Mouse (Mus musculus) ovary, postnatal 10 days (tissue): ENCODE measurements around the gene Rgp1.
"Not testable (repeated sequence)": the region's sequence is repeated elsewhere in the genome, so short reads cannot be mapped to it uniquely, and the experiment has no call there.

ENCODE experiments used
- DNase-seq: peaks from one replicate; pipeline ENCODE4 v3.0.0; 2022; ENCODE audit warnings: low spot score

Rgp1 gene

DNA sequence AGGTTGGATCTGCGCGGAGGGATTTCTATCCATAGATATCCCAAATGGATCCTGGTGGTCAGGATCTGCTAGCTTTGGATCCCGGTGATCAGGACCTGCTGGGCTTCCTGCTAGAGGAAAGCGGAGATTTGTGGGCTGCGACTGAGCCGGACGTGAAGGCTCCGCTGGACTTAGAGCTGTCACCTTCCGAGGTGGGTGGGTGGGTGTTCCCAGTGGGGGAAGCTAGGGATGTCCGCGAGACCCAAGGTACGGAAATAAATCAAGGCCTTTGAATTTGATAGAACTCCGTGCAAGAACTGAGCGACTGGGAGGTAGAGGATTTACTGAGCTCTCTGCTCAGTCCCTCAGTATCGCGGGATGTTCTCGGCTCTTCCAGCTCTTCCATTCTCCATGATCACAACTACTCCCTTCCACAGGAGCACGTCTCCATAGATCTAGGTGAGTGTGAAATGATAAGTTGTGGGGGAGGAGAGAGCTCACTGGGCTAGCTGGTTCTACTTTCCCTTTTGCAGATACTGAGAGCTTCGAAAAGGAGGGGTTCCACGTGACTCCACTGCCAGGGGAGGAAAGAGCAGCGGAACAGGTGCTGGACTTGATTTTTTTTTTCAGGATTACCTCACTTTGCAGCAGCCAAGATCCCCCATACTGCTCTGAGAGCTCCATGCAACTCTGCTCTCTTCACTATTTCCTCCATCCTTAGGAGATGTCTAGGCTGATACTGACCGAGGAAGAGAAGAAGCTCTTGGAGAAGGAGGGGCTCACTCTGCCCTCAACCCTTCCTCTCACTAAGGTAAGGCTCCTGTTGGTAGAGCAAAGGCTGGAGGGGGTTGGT, 15.5 kb upstream of the Rgp1 start:
- DNase-seq, result no peak

DNA sequence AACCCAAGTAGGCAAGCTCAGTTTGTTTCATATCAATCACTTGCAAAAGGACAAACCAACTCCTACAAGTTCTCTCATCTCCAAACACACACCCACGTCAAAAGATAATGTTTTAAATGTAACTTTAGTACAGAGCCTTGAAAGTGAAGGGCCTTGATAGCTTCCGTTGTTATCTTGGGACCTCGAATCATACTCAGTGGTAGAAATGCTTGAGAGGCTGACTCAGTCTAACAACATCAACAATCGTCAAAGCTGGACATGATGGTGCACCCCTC, 15.0 kb upstream of the Rgp1 start:
- no peak for DNase-seq

DNA sequence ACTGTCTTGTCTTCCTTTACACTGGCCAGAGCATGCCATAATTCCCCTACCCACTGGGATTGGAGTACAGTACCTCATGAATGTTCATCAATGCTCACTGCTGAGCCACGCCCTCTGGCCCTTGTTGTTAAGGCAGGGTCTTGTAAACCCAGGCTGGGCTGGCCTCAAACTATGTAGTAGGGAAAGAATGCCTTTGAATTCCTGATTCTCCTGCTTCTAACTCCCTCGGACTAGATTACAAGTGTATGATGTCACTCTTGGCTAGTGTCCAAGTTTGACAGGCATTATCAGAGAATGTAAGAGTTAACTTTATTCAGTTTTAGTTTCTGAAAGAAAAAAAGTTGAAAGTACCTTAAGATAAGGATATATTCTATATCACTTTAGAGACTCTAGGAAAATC, 14.3 kb upstream of the Rgp1 start:
- DNase-seq, result no peak

DNA sequence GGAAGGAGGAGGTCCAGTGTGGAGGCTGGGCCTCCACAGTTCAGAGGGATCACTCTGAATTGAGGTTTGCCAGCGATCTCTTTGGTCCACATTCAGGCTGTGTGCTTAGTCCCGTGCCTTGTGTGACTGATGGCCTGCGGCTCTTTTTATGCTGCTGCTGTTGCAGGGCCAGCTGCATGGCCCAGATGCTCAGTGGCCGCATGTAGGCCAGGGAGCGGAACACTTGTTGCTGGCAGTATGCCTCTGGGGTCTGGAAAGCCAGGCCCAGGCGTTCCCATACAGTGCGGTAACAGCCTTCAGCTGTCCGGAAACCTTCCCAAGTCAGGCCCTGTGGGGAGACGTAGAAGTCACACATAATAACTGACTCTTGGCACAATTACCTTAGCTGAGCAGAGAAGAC, 11.4 kb upstream of the Rgp1 start:
- no peak for DNase-seq

DNA sequence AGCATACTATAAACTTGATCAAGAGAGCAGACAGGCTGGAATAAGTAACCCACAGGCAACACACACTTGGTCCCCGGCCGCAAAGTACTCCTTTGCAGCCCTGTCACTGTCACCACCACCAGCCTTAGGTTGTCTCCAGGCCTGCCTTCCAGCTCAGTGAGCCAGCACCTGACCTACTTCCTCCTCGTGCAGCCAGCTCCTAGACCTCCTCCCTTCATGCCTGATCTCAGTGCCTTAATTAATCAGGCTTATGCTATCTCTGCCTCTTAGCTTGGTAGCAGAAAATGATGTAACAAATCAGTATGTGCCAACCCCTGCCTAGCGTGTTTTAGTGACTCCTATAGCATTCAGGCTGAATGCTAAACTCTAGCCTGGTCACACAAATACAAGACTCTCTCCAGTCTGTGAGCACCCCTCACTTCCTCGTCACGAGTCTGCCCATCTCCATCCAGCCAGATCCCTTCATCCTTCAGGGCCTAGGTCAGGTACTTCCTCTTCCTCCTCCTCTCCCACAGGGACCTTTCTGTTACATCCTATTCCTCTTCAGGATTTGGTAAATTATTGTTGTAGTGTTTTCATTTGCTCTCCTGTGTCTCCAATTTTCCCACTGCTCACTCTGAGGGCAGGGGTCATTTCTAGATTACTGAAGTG, 7.0 kb upstream of the Rgp1 start:
- DNase-seq, result no peak

DNA sequence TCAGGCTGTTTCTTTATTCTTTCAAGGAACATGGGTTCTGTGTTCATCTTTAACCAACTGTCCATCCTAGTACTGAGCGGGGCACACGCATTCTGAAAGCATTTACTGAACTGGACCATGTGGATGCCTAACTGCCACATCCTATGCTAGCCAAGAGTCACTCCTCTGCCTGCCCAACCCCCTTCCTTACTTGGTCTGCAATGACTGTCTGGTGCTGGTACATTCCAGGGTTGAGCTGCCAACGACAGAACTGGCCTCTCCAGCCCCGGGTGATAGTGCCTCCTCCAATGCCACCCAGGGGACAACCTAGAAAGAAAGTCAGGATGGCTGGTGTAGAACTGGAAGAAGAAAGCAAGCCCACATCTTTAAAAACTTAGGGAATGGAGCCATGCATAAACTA, 5.0 kb upstream of the Rgp1 start:
- no peak for DNase-seq

DNA sequence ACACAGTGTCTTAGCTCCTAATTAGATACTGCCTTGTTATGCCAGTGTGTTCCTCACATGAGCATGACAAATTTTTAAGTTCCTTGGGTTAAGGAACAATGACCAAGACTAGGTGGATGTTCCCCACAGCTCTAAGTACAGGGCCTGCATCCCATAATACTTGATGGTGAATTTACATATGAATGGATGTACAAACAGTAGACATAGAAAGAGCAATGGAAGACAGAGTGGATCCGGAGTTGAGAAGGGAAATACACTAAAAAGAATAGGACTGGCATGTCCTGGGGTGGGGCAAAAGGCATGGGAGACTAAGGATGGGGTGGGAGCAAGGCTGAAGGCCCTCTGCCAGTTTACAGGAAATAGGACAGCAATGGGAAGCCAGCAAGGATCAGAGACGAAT, 3.2 kb upstream of the Rgp1 start:
- DNase-seq, result no peak

DNA sequence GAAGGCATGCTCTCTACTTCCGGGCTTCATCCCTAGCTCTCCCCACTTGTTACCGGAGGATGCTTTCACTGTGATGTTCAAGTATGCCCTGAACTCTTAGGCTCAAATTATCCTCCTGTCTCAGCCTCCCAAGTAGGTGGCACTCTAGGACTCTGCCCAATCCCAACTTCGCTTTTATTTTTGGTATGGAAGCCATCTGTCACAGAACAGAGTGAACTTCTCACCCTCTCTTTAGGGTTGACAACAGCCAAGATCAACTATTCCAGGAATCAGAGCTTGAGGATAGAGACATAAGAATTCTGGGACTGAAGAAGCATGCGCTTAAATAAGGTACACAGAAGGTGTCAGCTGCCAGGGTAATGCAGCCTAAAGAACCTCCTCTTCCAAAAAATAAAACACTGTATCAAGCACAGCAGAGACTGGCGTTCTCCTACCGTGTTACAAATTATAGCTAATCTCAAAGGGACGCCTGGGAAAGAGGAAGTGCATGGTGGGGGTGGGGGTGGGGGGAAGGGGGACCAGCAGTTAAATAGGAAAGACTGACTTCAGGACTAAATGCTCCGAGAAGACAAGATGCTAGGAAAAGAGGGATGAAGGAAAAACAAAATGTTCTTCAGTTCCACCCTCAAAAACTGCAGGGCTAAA, 1.2 kb upstream of the Rgp1 start:
- no peak for DNase-seq

DNA sequence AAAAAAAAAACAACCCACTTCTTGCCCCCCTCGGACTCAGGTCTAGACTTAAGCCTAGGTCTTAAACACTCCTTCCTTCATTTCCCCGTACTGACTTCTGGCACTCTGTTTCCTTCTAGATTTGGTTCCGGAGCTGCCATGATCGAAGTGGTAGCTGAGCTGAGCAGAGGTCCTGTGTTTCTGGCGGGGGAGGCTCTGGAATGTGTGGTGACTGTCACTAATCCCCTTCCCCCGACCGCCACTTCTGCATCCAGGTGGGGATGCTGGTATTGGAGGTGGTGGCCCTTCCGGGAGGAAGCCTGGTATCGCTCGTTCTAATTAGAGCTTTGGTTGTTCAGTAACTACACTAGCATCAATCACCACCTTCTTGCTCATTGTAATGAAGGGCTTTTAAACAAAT, 741 bp downstream of the Rgp1 start:
- DNase-seq, result no peak

DNA sequence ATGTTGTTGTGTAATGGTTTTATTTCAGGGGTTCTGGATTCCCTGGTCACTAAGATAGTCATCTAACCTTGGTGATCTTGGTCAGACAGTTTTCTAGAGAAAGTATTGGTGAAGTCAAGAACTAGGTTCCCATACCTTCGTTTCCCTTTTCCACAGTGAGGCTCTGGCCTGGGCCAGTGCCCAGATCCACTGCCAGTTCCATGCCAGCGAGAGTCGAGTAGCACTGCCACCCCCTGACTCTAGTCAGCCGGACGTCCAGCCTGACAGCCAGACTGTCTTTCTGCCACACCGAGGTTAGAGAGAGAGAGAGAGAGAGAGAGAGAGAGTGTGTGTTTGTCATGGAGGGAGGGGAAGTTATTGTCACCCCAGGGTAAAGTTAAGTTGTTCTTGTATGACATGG, 1.2 kb downstream of the Rgp1 start:
- no peak for DNase-seq

DNA sequence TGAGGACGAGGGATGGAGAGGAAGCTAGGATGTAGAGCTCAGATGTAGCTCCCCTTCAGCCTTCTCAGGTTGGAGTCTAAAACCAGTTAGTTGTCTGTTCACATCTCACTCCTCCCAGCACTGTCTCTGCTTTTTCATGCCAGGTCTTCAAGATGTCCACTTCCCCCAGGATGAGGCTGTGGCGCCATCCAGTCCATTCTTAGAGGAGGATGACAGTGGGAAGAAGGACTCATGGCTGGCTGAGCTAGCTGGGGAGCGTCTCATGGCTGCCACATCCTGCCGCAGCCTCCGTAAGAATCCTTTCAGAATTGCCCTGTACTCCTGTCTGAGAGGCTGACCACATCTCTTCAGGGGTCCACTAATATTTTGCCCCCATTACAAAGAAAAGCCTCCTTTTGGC, 2.2 kb downstream of the Rgp1 start:
- no peak for DNase-seq

DNA sequence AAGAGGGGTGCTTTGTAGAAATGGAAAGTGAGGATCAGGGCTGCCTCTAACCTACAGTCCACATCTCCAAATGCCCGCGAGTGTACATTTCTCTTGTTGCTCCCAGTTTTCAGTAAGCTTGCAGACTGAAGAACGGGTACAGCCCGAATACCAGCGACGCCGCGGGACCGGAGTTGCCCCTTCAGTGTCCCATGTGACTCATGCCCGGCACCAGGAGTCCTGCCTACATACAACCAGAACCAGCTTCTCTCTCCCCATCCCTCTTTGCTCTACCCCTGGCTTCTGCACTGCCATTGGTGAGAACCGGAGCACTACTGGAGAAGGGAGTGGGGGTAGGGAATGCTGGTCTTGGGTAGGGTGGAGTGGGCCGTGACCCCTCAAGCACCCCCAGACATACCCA, 2.9 kb downstream of the Rgp1 start:
- no peak for DNase-seq

DNA sequence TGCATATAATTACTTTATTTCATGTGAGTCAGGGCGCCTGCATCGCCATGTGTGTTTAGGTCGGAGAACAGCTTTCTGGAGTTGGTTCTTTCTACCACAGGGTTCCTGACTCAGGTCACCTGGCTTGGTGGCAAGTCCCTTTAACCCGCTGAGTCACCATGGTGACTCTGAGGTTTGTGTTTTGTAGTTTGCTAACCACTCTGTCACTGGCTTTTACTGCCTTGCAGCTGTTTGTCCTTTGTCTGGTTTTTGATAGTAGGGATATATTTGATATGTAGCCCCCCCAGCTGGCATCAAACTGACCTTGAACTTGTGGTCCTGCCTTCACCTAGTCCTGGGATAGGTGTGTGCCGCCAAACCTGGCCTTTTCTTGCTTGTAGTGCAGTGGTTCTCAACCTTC, 3.7 kb downstream of the Rgp1 start:
- DNase-seq, result no peak

DNA sequence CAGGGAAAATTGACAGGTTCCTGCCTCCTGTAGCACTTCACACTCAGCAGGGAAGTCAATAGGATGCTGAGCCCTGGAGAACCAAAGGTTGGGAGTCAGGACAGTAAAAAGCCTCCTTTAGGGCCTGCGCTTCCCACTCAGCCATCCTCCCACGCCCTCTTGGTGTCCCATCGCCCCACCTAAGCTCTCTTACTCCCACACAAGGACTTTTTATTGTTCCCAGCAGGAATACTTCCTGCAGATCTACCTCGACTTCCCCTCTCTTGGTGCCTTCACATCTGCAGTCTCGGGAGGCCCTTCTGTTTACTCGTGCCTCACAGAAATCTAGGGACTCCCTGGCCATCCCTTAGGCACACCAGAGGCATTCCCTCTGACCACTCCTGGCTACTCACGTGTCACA, 4.9 kb downstream of the Rgp1 start:
- DNase-seq, result no peak

DNA sequence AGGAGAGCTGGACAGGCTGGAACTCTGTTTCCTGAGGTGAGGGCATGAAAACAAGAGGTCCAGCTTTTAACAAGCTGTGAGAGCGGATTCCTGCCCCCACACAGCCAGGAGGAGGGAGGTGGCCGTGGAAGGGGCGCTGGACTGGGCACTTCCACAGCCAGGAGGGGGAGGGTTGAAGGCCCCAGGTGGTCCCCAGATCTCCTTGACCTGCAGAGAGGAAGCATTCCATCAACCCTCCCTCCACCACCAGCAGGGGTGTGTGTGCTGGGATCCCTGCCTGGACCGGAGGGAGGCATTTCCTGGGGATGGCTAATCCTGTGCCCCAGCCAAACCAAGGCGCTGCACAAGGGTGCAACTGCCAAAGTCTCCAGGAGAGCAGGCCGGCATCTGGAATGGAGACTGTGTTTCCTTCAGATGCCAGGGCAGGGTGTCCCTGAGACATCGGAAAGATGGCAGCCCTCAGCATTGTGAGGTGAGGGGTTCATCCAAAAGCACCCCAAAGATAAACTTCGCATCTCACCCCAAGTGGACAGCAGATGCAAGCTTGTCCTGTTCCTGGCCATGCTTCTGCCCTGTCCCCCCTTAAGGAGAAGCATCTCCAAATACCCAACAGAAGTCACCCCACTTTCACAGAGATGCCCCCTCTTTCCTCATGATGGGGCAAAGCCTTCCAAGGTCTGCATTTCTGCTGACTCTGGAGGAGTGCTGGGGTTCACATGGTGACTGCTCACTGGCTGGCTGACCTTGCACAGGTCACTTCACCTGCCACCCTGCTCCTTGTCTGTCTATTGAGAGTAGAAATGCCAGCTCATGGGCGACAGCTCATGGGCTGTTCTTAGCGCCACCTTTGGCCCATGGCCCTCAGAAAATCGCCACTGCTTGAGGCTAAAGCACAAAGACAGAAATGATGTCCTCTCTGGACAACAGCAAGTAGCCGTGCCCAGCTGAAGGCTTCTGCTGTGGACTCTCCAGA, 6.2 kb downstream of the Rgp1 start, which contains the start of gene Msmp:
Gene Msmp, minus strand, starts transcription at position 51 of the 973 bp plus-strand sequence.
- DNase-seq, result no peak

DNA sequence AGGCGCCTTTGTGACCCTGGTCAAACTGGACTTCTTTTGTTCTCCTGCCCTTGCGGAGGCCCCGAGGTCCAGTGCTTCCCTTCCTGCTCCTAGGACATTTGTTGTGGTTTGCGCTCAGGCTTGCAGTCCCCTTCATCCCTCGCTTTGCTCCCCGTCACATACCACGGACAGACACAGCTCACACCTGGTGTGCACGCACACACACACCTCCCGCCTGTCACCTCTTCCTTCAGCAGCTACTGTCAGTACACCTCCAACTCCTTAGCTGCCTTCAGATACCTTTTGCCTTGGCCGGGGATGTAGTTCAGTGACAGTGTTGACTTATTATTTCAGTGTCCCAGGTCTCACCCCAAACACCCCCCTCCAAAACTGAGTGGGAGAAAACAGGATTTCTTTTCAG, 7.2 kb downstream of the Rgp1 start:
- DNase-seq, result no peak

DNA sequence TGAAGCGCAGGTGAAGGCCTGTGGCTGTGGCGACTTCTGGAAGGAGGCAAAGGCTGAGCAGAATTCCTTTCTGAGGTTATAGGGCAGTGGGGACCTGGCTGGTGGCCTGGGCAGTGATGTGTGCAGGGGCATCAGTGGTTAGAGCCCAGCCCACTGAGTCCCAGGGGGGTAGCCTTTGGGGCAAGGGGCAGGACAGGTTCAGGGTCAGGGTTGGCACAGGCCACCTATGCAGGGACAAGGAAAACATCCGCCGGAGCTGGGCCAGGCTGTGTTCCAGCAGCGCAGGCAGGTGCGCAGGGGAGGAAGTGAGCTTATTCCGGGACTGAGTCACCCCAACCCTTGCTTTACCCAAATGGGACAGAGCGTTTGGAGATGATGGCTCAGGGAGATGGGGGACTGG, 7.9 kb downstream of the Rgp1 start:
- no peak for DNase-seq

DNA sequence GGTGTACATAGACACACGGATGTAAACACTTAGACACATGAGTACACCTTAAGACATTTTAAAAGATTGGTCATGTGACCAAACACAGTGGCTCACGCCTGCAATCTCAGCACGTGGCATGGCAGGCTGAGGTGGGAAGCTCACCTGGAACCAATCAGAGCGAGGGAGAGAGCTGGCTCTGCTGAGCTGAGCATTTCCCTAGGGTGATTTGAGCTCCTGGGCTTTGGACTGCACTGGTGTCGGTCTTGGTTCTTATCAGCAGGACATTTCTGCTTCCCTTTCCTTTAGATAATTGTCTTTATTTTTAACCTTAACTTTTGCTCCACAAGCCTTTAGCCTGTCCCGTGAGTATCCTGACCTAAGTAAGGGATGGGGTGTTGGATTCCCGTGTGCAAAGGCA, 9.2 kb downstream of the Rgp1 start:
- no peak for DNase-seq

DNA sequence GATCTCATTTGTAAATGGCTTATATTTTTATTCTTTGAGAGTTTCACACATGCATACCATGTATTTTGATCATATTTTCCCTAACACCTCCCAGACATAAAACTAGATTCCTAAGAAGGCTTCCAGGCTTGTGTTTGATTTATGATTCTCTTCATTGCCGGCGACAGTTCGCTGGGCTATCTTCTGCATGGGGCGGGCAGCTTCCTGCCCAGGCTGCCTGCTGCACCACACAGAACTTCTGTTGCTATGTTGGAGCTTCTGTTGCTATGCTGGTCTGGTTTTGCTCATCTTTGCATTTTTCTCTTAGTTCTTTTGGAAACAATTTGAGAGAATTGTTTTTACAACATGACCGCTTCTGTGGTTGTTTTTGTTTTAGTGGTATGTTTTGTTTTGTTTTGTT, 13.0 kb downstream of the Rgp1 start:
- DNase-seq, result no peak

DNA sequence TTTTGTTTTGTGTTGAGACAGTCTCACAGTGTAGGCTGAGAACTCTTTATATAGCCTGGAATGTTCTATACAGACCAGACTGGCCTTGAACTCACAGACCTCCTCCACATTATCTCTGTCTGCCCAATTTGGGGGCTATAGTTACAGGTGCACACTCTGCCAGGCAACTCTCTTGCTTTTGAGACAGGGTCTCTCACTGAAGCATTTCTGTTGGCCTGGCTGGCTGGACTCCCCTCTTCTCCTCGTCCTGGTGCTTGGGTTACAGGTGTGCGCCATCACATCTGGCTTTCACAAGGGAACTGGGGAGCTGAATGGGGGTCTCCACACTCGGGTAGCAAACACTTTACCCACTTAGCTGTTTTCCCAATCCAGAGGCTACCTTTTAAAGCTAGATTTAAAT, 13.4 kb downstream of the Rgp1 start:
- no peak for DNase-seq

DNA sequence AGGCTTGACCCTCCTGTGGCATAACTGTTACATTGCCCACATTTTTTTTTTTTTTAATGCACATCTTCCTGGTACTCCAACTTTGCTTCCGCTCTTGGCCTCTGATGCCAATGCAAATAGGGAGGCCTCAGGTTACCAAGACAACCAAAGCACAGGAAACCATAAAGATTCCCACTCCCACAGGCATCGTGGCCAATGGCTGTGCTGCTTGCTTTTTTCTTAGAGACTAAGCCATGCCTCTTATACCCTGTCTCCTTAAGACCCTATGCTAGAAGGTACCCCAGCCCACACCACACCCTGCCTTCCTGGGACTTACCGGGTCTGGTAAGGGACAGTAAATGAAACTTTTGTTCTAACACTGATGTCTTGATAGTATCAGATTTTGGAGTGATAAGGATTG, 14.9 kb downstream of the Rgp1 start:
- DNase-seq, result no peak

DNA sequence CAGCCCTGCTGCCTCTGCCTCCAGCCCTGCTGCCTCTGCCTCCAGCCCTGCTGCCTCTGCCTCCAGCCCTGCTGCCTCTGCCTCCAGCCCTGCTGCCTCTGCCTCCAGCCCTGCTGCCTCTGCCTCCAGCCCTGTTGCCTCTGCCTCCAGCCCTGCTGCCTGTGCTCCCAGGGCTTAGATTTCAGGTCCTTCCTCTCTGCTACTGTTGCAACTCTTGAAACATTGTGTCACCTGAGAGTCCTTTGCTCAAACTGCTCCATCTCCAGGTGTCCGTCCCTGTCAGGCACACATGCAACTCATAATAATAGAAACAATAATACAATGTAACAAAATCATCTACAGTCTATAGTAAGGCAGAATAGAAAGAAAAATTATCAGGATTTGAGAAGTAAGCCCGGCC, 18.1 kb downstream of the Rgp1 start:
- DNase-seq, result not testable (repeated sequence)
